Mouse (Mus musculus): ENCODE measurements around the gene Zim1. TPM values are rescaled to one million over a fixed set of nuclear protein-coding genes. Genes with fewer than 3 reads are reported as not detected.

The Zim1 gene
- polyA plus RNA-seq (2015; fragmentation: Nextera tagmentation; extraction: Ambion mirVana): 5.8 and 10.4 TPM in 2 replicates

GRCm38 (mm10) chr7:6696241-6697045, at the start of gene Zim1:
Zim1 (minus strand) TSS chr7:6696450.
- WGBS: 8% methylated on average over 32 of the region's 32 CpGs
- no peak within 1 kb of the TSS for H3K27ac ChIP-seq

GRCm38 (mm10) chr7:6744281-6744904, 48.1 kb upstream of the Zim1 start:
- no peaks in the 10 kb centered on the region for H3K36me3 ChIP-seq
- peak overlapping the region; percentile 64 for H3K27ac ChIP-seq
- 29% methylated on average over 10 of the region's 10 CpGs for WGBS
- H3K27me3 ChIP-seq: no peaks in the 10 kb centered on the region
- H3K9me3 ChIP-seq (replicated peaks): no peaks in the 10 kb centered on the region
- no peak for ATAC-seq (replicated peaks; ENCODE audit: insufficient number of reproducible peaks, insufficient read depth, low FRiP score, low read depth)
- H3K9ac ChIP-seq: no peak overlapping the region
- peaks cover 8% of the 10 kb centered on the region; the same call in 1 of the 2 replicates for H3K4me1 ChIP-seq (replicated peaks)
- H3K4me3 ChIP-seq: no peak overlapping the region
- no peak overlapping the region for H3K4me2 ChIP-seq

More at GRCm38 (mm10) chr7:6696241-6697045, at the start of gene Zim1:
- no peaks in the 10 kb centered on the region for H3K27me3 ChIP-seq
- no peaks in the 10 kb centered on the region for H3K9me3 ChIP-seq (replicated peaks)
- H3K4me3 ChIP-seq: peak within 1 kb of the TSS; percentile 60
- H3K9ac ChIP-seq: peak within 1 kb of the TSS; percentile 52
- no peaks in the 10 kb centered on the region for H3K36me3 ChIP-seq
- H3K4me2 ChIP-seq: peak within 1 kb of the TSS; percentile 79
- peaks cover 2% of the 10 kb centered on the region; the same call in 1 of the 2 replicates for H3K4me1 ChIP-seq (replicated peaks)
- ATAC-seq (replicated peaks; ENCODE audit: insufficient number of reproducible peaks, insufficient read depth, low FRiP score, low read depth): peak; percentile 99

- WGBS: 83% methylated on average over 1 of the region's 1 CpGs
- H3K4me3 ChIP-seq: no peak overlapping the region
- no peaks in the 10 kb centered on the region for H3K9me3 ChIP-seq (replicated peaks)
- no peak for ATAC-seq (replicated peaks; ENCODE audit: insufficient number of reproducible peaks, insufficient read depth, low FRiP score, low read depth)
- no peaks in the 10 kb centered on the region for H3K4me1 ChIP-seq (replicated peaks)
- H3K9ac ChIP-seq: no peak overlapping the region
- no peak overlapping the region for H3K4me2 ChIP-seq
- no peak overlapping the region for H3K27ac ChIP-seq
- no peaks in the 10 kb centered on the region for H3K36me3 ChIP-seq
- H3K27me3 ChIP-seq: no peaks in the 10 kb centered on the region
Measured at GRCm38 (mm10) chr7:6736060-6736459, 39.8 kb upstream of the Zim1 start.

- peak overlapping the region; percentile 43; the same call in 1 of the 2 replicates for H3K9ac ChIP-seq
Measured at GRCm38 (mm10) chr7:6731930-6732329, 35.7 kb upstream of the Zim1 start.

GRCm38 (mm10) chr7:6731373-6731772, 35.1 kb upstream of the Zim1 start:
- 0 out of 2 replicates have a peak overlapping the region, but pooled peaks have one; percentile 43 for H3K9ac ChIP-seq
- H3K27ac ChIP-seq: no peak overlapping the region
- peak overlapping the region; percentile 64 for H3K4me2 ChIP-seq
- ATAC-seq (replicated peaks; ENCODE audit: insufficient number of reproducible peaks, insufficient read depth, low FRiP score, low read depth): no peak
- H3K36me3 ChIP-seq: peaks cover 2% of the 10 kb centered on the region; the same call in 1 of the 2 replicates
- 46% methylated on average over 3 of the region's 3 CpGs for WGBS
- H3K27me3 ChIP-seq: no peaks in the 10 kb centered on the region
- H3K9me3 ChIP-seq (replicated peaks): peaks cover 9% of the 10 kb centered on the region
- peak overlapping the region; percentile 75 for H3K4me3 ChIP-seq
- no peaks in the 10 kb centered on the region for H3K4me1 ChIP-seq (replicated peaks)

More at GRCm38 (mm10) chr7:6731930-6732329, 35.7 kb upstream of the Zim1 start:
- H3K27me3 ChIP-seq: no peaks in the 10 kb centered on the region
- no peaks in the 10 kb centered on the region for H3K4me1 ChIP-seq (replicated peaks)
- H3K4me2 ChIP-seq: peak overlapping the region; percentile 64
- H3K4me3 ChIP-seq: peak overlapping the region; percentile 75
- H3K36me3 ChIP-seq: no peaks in the 10 kb centered on the region
- peaks cover 9% of the 10 kb centered on the region for H3K9me3 ChIP-seq (replicated peaks)
- H3K27ac ChIP-seq: 0 out of 2 replicates have a peak overlapping the region, but pooled peaks have one; percentile 9
- 48% methylated on average over 4 of the region's 4 CpGs for WGBS
- ATAC-seq (replicated peaks; ENCODE audit: insufficient number of reproducible peaks, insufficient read depth, low FRiP score, low read depth): no peak

- no peaks in the 10 kb centered on the region for H3K4me1 ChIP-seq (replicated peaks)
- ATAC-seq (replicated peaks; ENCODE audit: insufficient number of reproducible peaks, insufficient read depth, low FRiP score, low read depth): no peak
- 51% methylated on average over 15 of the region's 15 CpGs for WGBS
- H3K36me3 ChIP-seq: peaks cover 8% of the 10 kb centered on the region; the same call in 1 of the 2 replicates
- H3K9ac ChIP-seq: peak overlapping the region; percentile 45
- peak overlapping the region; percentile 75 for H3K4me3 ChIP-seq
- peaks cover 9% of the 10 kb centered on the region for H3K9me3 ChIP-seq (replicated peaks)
- peak overlapping the region; percentile 64 for H3K4me2 ChIP-seq
- peak overlapping the region; percentile 94 for H3K27ac ChIP-seq
- H3K27me3 ChIP-seq: no peaks in the 10 kb centered on the region
Measured at GRCm38 (mm10) chr7:6730801-6731200, 34.6 kb upstream of the Zim1 start.

GRCm38 (mm10) chr7:6730241-6730640, 34.0 kb upstream of the Zim1 start, which contains the start of the genes Peg3 and Usp29:
Peg3 (minus strand) TSS chr7:6730431.
Usp29 (plus strand) TSS chr7:6730578.
- ATAC-seq (replicated peaks; ENCODE audit: insufficient number of reproducible peaks, insufficient read depth, low FRiP score, low read depth): peak; percentile 45
- Histone ChIP-seq H3K9me3 (replicated peaks) (peaks cover 9% of the 10 kb centered on the region), H3K4me1 (replicated peaks) (no peaks in the 10 kb centered on the region), H3K27me3 (no peaks in the 10 kb centered on the region), H3K4me3 (peak within 1 kb of the TSS; percentile 75), H3K27ac (peak within 1 kb of the TSS; percentile 94), H3K9ac (peak within 1 kb of the TSS; percentile 65), H3K36me3 (peaks cover 12% of the 10 kb centered on the region; the same call in 1 of the 2 replicates), H3K4me2 (peak within 1 kb of the TSS; percentile 64)
- WGBS: 56% methylated on average over 24 of the region's 24 CpGs

GRCm38 (mm10) chr7:6729061-6729817, 33.0 kb upstream of the Zim1 start:
- Histone ChIP-seq H3K27me3 (no peaks in the 10 kb centered on the region), H3K36me3 (peaks cover 18% of the 10 kb centered on the region; the same call in 1 of the 2 replicates), H3K4me1 (replicated peaks) (no peaks in the 10 kb centered on the region), H3K4me2 (peak overlapping the region; percentile 64), H3K27ac (peak overlapping the region; percentile 94), H3K4me3 (peak overlapping the region; percentile 75), H3K9ac (peak overlapping the region; percentile 65), H3K9me3 (replicated peaks) (peaks cover 9% of the 10 kb centered on the region)
- peak; percentile 53 for ATAC-seq (replicated peaks; ENCODE audit: insufficient number of reproducible peaks, insufficient read depth, low FRiP score, low read depth)
- 46% methylated on average over 37 of the region's 37 CpGs for WGBS

GRCm38 (mm10) chr7:6728263-6728931, 32.1 kb upstream of the Zim1 start:
- Histone ChIP-seq H3K36me3 (peaks cover 18% of the 10 kb centered on the region; the same call in 1 of the 2 replicates), H3K9ac (0 out of 2 replicates have a peak overlapping the region, but pooled peaks have one; percentile 53), H3K27ac (peak overlapping the region; percentile 94), H3K9me3 (replicated peaks) (peaks cover 9% of the 10 kb centered on the region), H3K4me3 (peak overlapping the region; percentile 75), H3K4me2 (peak overlapping the region; percentile 54), H3K4me1 (replicated peaks) (no peaks in the 10 kb centered on the region), H3K27me3 (no peaks in the 10 kb centered on the region)
- ATAC-seq (replicated peaks; ENCODE audit: insufficient number of reproducible peaks, insufficient read depth, low FRiP score, low read depth): peak; percentile 81
- 48% methylated on average over 19 of the region's 19 CpGs for WGBS

- WGBS: 51% methylated on average over 19 of the region's 19 CpGs
- H3K4me3 ChIP-seq: peak overlapping the region; percentile 75
Measured at GRCm38 (mm10) chr7:6727351-6728121, 31.3 kb upstream of the Zim1 start.

More at GRCm38 (mm10) chr7:6727351-6728121, 31.3 kb upstream of the Zim1 start:
- no peak overlapping the region for H3K9ac ChIP-seq
- peak overlapping the region; percentile 94 for H3K27ac ChIP-seq
- no peaks in the 10 kb centered on the region for H3K4me1 ChIP-seq (replicated peaks)
- H3K36me3 ChIP-seq: peaks cover 21% of the 10 kb centered on the region
- peaks cover 9% of the 10 kb centered on the region for H3K9me3 ChIP-seq (replicated peaks)
- ATAC-seq (replicated peaks; ENCODE audit: insufficient number of reproducible peaks, insufficient read depth, low FRiP score, low read depth): peak; percentile 31
- no peaks in the 10 kb centered on the region for H3K27me3 ChIP-seq
- peak overlapping the region; percentile 54 for H3K4me2 ChIP-seq
